Mouse (Mus musculus): Measurements from ENCODE around the gene Olfr94. TPM values are rescaled to one million over a fixed set of nuclear protein-coding genes. Genes with fewer than 3 reads are reported as not detected.

Gene Olfr94
- total RNA-seq (2023): not detected

DNA sequence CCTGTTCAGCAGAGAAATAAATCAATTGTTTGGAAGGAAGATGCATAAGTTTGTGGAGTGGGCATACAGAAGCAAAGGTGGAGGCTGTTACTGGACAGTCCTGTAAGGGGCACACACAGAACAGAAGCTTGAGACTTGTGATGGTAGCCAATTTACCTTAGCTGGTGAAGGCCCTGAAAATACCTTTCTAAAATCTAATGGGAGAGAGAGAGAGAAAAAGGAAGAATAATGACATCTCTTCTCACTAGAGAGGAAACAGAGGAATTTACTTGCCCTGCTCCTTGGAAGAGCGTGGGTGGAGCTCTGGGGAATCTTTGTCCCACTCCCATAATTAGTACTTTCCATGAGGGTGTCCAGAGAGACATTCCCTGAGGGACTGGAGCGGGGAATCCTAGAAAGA is at the start of gene Olfr94:
Olfr94 (minus strand) TSS at position 101 of the 400 bp plus-strand sequence.

DNA sequence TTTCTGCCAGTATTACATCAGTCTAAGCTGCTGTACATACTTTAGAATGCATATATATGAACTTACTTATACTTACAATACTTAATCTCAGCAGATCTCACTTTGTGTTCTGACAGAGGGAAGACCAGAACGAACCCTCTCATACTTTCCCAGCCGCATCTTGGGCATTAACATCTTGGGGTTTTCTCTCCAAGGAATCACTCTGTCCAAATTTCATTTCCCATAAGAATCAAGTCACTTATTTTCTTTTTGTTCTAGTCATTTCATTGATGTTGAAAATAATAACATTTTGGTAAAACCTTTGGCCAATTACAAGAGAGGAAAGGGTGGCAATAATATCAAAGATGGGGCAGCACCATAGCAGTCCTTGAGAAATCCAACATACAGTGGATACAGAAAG is 36.4 kb upstream of the Olfr94 start, which contains the start of gene Olfr97:
Olfr97 (minus strand) TSS at position 101 of the 400 bp plus-strand sequence.

DNA sequence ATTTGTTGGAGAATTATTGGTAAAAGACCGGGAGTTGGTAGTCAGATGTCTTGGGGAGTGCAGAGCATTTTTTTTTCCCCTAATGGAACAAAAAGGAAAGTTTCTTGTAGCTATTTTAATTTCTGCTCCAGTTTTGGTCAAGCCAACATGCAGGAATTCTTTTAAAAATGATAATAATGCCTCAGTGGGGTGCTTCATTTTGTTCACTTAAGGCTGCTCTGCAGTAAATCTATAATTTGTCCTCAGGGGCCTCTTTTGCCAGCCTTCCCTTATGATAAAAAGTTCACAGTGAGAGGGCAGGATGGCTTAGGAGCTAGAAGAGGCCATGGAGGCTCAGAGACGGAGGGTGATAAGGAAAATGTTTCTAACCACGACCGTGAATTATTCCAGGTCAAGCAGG is 19.1 kb upstream of the Olfr94 start, which contains the start of gene Olfr96:
Olfr96 (plus strand) TSS at position 301 of the 400 bp plus-strand sequence.

DNA sequence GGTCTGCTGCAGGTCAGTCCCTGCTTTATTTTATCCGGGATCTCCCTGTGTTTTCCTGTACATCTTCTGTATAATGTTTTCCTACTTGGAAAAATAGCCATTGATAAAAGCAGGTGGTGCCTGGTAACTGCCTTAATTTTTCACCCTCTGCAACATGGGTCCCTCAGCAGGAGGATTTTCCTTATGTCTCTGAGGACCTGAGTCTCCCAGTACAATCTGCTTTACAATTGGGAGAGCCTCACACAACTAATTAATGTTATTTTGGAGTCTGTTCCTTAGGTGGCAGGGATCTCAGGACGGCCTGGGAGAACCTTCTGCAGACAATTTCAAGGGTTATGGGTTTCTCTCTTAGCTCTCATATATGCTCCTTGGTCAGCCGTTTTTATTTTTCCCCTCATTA is 12.2 kb upstream of the Olfr94 start, which contains the start of gene Olfr95:
Olfr95 (minus strand) TSS at position 101 of the 400 bp plus-strand sequence.

DNA sequence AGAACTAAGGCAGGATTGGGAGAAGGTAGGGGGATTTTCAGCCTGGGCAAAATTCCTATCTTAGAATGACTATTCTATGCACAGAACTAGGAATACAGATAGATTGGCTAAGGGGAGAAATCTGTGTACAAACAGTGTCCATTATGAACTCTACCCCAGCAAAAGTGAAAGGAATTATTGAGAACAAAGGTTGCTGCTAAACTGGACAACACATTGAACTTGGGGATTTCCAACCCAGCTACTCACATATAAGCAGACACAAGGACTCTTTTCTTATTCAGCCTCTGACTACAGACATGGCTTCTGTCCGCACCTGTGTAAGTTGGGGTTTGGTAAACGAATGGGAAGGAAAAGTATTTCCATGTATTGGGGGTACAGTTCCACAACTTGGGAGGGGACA is 7.1 kb downstream of the Olfr94 start, which contains the start of gene Ubd:
Ubd (plus strand) TSS at position 237 of the 400 bp plus-strand sequence.

DNA sequence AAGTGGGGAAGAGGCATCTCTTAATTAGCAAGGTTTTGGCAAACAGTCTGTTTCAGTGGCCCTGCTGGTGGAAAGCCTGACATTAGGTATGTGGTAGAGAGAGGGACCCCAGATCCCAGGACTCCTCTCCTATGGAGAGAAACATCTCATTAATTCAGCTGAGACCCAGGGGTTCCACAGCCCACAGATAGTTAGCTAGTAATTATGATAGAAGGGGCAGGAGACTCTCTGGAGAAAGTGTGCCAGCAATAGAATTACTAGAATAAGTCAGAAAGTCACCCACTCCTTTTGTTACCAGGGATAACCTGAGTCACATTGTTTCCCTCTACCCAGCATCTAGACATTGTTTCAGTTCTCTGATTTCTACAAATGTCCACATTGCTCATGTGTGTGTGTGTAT is 39.4 kb downstream of the Olfr94 start, which contains the start of gene Olfr93:
Olfr93 (minus strand) TSS at position 101 of the 400 bp plus-strand sequence.

Other genes starting within 250 kb of the Olfr94 start
- gene Ppp1r11, start 249.3 kb downstream of the Olfr94 start, total RNA-seq (2023): 10 to 100 TPM; 71.0 to 72.5 TPM
- gene Znrd1, start 242.4 kb downstream of the Olfr94 start, total RNA-seq (2023): 10 to 100 TPM; 54.5 to 64.0 TPM
- gene Znrd1as, start 242.4 kb downstream of the Olfr94 start, total RNA-seq (2023): 1 to 10 TPM; 2.3 to 3.3 TPM
- gene 2410137M14Rik, start 219.8 kb downstream of the Olfr94 start, total RNA-seq (2023): not detected
- not detected for gene H2-M5, start 211.5 kb downstream of the Olfr94 start, total RNA-seq (2023)
- gene Zfp57, start 199.8 kb downstream of the Olfr94 start, total RNA-seq (2023): not detected
- not detected for gene Mog, start 177.6 kb downstream of the Olfr94 start, total RNA-seq (2023)
- 100 to 1,000 TPM; 136 to 147 TPM for gene Gabbr1, start 155.0 kb downstream of the Olfr94 start, total RNA-seq (2023)
- not detected for gene Olfr90, start 112.5 kb downstream of the Olfr94 start, total RNA-seq (2023)
- not detected for gene Olfr91, start 102.7 kb downstream of the Olfr94 start, total RNA-seq (2023)
- not detected for gene Olfr92, start 80.9 kb downstream of the Olfr94 start, total RNA-seq (2023)
- gene Olfr93, start 39.5 kb downstream of the Olfr94 start, total RNA-seq (2023): not detected
- gene Ubd, start 7.1 kb downstream of the Olfr94 start, total RNA-seq (2023): under 1 TPM; 0.61 to 0.65 TPM
- not detected for gene Olfr95, start 12.1 kb upstream of the Olfr94 start, total RNA-seq (2023)
- not detected for gene Olfr96, start 19.2 kb upstream of the Olfr94 start, total RNA-seq (2023)
- not detected for gene Olfr97, start 36.3 kb upstream of the Olfr94 start, total RNA-seq (2023)
- not detected for gene Olfr98, start 62.8 kb upstream of the Olfr94 start, total RNA-seq (2023)
- gene H2-M3, start 69.2 kb upstream of the Olfr94 start, total RNA-seq (2023): 10 to 100 TPM; 34.4 to 40.3 TPM
- not detected for gene Olfr99, start 82.5 kb upstream of the Olfr94 start, total RNA-seq (2023)
- not detected for gene Olfr101, start 103.3 kb upstream of the Olfr94 start, total RNA-seq (2023)
- gene Olfr102, start 116.1 kb upstream of the Olfr94 start, total RNA-seq (2023): not detected
- not detected for gene Olfr103, start 138.7 kb upstream of the Olfr94 start, total RNA-seq (2023)
- gene Olfr104-ps, start 158.6 kb upstream of the Olfr94 start, total RNA-seq (2023): not detected
- gene Olfr105-ps, start 178.0 kb upstream of the Olfr94 start, total RNA-seq (2023): not detected
- not detected for gene Olfr106-ps, start 189.4 kb upstream of the Olfr94 start, total RNA-seq (2023)
- gene Olfr107, start 198.2 kb upstream of the Olfr94 start, total RNA-seq (2023): not detected
- not detected for gene Olfr108, start 244.5 kb upstream of the Olfr94 start, total RNA-seq (2023)

Measured in T-cell, adult 66 days (primary cell).